26 mouse cellular contexts compared by ENCODE assay signal in the genomic region with DNA sequence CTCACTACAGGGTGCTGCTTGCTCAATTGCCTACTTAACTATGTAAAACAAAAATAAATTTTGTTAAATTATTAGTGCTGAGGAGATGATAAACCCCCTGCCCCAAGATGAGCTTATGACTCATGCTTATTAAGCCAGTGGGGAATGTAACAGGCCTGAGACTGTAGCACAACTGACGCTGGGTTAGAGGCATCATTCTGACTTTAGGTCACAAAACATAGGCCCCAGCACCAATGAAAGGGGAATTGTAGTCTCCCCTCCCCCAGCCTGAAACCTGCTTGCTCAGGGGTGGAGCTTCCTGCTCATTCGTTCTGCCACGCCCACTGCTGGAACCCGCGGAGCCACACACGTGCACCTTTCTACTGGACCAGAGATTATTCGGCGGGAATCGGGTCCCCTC. TPM values are rescaled to one million over a fixed set of nuclear protein-coding genes. Genes with fewer than 3 reads are reported as not detected.
A peak's percentile ranks its signal among the peaks of the same experiment; 100 is the strongest.
DNase-seq lines count a peak whose midpoint lies in the region; ATAC-seq and TF ChIP-seq lines count a peak whose summit lies in the region.
"Had no signal": no experiment of that assay in that cellular context is flagged by ENCODE, and none has a peak within 500 bp of the region (broad histone marks: within the 10 kb centered on the region; RNA-seq: fewer than 3 reads in every experiment).

No protein-coding gene starts in this region.

- TF ChIP-seq EP300 in liver, postnatal 0 days (IDR thresholded peaks at IDR 0.05; ENCODE audit: low read depth) = no peak

- H3K4me2 ChIP-seq in liver, embryonic 12.5 days = peak overlapping the region; percentile 28
- H3K4me2 ChIP-seq in liver, postnatal 0 days (ENCODE audit: low read depth, low read length) = no peak overlapping the region
- H3K4me2 ChIP-seq: embryonic facial prominence, embryonic 15.5 days; forebrain, embryonic 15.5 days; heart, embryonic 11.5 days; hindbrain, embryonic 15.5 days had no signal

- H3K9ac ChIP-seq in liver, embryonic 12.5 days = no peak overlapping the region
- H3K9ac ChIP-seq in liver, postnatal 0 days (replicated peaks) = no peak overlapping the region
- H3K9ac ChIP-seq: embryonic facial prominence, embryonic 15.5 days; forebrain, embryonic 15.5 days; hindbrain, embryonic 15.5 days had no signal

- WGBS in liver, embryonic 12.5 days (ENCODE audit: insufficient replicate concordance) = 16% methylated on average over 9 of the region's 9 CpGs
- WGBS in liver, postnatal 0 days (ENCODE audit: insufficient replicate concordance) = 32% methylated on average over 9 of the region's 9 CpGs
- WGBS in thymus, adult 2 months = 22% methylated on average over 9 of the region's 9 CpGs

- H3K4me3 ChIP-seq in liver, embryonic 12.5 days = no peak overlapping the region
- H3K4me3 ChIP-seq in liver, postnatal 0 days (ENCODE audit: low read depth, low read length) = no peak overlapping the region
- no peak overlapping the region for H3K4me3 ChIP-seq in thymus, adult 2 months (ENCODE audit: control insufficient read depth, insufficient read depth, low read length)
- H3K4me3 ChIP-seq: embryonic facial prominence, embryonic 15.5 days; erythroblast, embryonic 14.5 days; forebrain, embryonic 10.5 days; forebrain, embryonic 15.5 days; hindbrain, embryonic 15.5 days had no signal

- H3K27me3 ChIP-seq in liver, embryonic 12.5 days (replicated peaks) = no peaks in the 10 kb centered on the region
- H3K27me3 ChIP-seq in liver, postnatal 0 days (ENCODE audit: insufficient read depth, low read length) = no peaks in the 10 kb centered on the region
- H3K27me3 ChIP-seq in thymus, adult 2 months (ENCODE audit: control insufficient read depth, insufficient read depth, low read length) = no peaks in the 10 kb centered on the region
- H3K27me3 ChIP-seq: CH12.LX; embryonic facial prominence, embryonic 15.5 days; forebrain, embryonic 15.5 days; hindbrain, embryonic 15.5 days had no signal

- peaks cover 37% of the 10 kb centered on the region for H3K4me1 ChIP-seq in liver, embryonic 12.5 days
- peaks cover 3% of the 10 kb centered on the region for H3K4me1 ChIP-seq in liver, postnatal 0 days (ENCODE audit: insufficient read depth)
- peaks cover 16% of the 10 kb centered on the region for H3K4me1 ChIP-seq in thymus, adult 2 months (replicated peaks; ENCODE audit: control insufficient read depth, insufficient read depth, low read length)

- no peak overlapping the region for H3K27ac ChIP-seq in liver, embryonic 12.5 days
- no peak overlapping the region for H3K27ac ChIP-seq in liver, postnatal 0 days (ENCODE audit: low read depth)
- H3K27ac ChIP-seq in thymus, adult 2 months (ENCODE audit: control insufficient read depth, insufficient read depth, low read length) = no peak overlapping the region
- H3K27ac ChIP-seq: embryonic facial prominence, embryonic 15.5 days; forebrain, embryonic 10.5 days; forebrain, embryonic 15.5 days; hindbrain, embryonic 15.5 days had no signal

- H3K36me3 ChIP-seq in liver, embryonic 12.5 days = no peaks in the 10 kb centered on the region
- no peaks in the 10 kb centered on the region for H3K36me3 ChIP-seq in liver, postnatal 0 days (replicated peaks; ENCODE audit: insufficient read depth, low read length)
- no peaks in the 10 kb centered on the region for H3K36me3 ChIP-seq in thymus, adult 2 months (ENCODE audit: control insufficient read depth, insufficient read depth, low read length)
- H3K36me3 ChIP-seq: embryonic facial prominence, embryonic 15.5 days; forebrain, embryonic 10.5 days; forebrain, embryonic 15.5 days; G1E; hindbrain, embryonic 15.5 days had no signal

- no peak for ATAC-seq in liver, embryonic 12.5 days
- ATAC-seq in liver, postnatal 0 days = no peak
- ATAC-seq: forebrain, embryonic 15.5 days; intestine, postnatal 0 days had no signal

- no peak for DNase-seq in liver, postnatal 0 days
- DNase-seq in thymus, postnatal 4 days = peak; percentile 36
- no peak for DNase-seq in thymus, adult 2 months
- DNase-seq in R1 (ENCODE audit: low read depth, low spot score) = peak; percentile 67
- DNase-seq in adrenal gland, adult 2 months = no peak
- DNase-seq in right cerebral cortex, adult 18-20 months = no peak
- DNase-seq: adrenal gland, postnatal 25 days; B cell, adult 2 months; cerebellum, adult 18-20 months; cerebellum, adult 9-11 months; cerebellum, postnatal 36 days; heart, adult 18-20 months; heart, postnatal 36 days had no signal

- no peak for TF ChIP-seq POLR2A in thymus, adult 2 months (IDR thresholded peaks at IDR 0.05; ENCODE audit: control insufficient read depth, extremely low read depth, insufficient read depth, low read length, poor library complexity)

- no peaks in the 10 kb centered on the region for H3K9me3 ChIP-seq in liver, embryonic 12.5 days (replicated peaks)
- H3K9me3 ChIP-seq in liver, postnatal 0 days (ENCODE audit: low read length) = no peaks in the 10 kb centered on the region; the same call in 1 of the 2 replicates
- H3K9me3 ChIP-seq: forebrain, embryonic 10.5 days; forebrain, embryonic 15.5 days; G1E; hindbrain, embryonic 15.5 days had no signal

- no peak for TF ChIP-seq CTCF in liver, postnatal 0 days (IDR thresholded peaks at IDR 0.05; ENCODE audit: low read depth)
- TF ChIP-seq CTCF in thymus, adult 2 months (IDR thresholded peaks at IDR 0.05; ENCODE audit: borderline replicate concordance, control insufficient read depth, extremely low read depth, insufficient read depth, low read length, poor library complexity) = no peak

RNA-seq across cellular contexts. Expression of gene Grid1, which starts 48.3 kb away (rescaled TPM):
- polyA plus RNA-seq in liver, embryonic 12.5 days (2016; fragmentation: Nextera tagmentation; extraction: Ambion mirVana) = 0.23 and 0.26 TPM in 2 replicates
- polyA plus RNA-seq in liver, postnatal 0 days (2015; fragmentation: Nextera tagmentation; extraction: Ambion mirVana) = not detected in 2 replicates
- 0.19 and 0.26 TPM in 2 replicates for polyA plus RNA-seq in thymus, adult 2 months (2012; rRNA removed)
- total RNA-seq in adrenal gland, adult 2 months (2021) = under 1 TPM; 0.62 to 0.63 TPM
- polyA plus RNA-seq in adrenal gland, adult 2 months (2012; rRNA removed) = 0.12 and 0.18 TPM in 2 replicates
- total RNA-seq: CH12.LX; gastrocnemius, adult 8-10 months; heart, adult 18-20 months had no signal
- polyA plus RNA-seq: activated CD4-positive, CD25-positive, alpha-beta regulatory T cell, adult 4 months; erythroblast, embryonic 14.5 days; G1E; inflammation-experienced regulatory T-cells, adult 6 months had no signal

Comparison
In these comparisons a context has a peak if more than half of its experiments do, and no peak if none do; other contexts are left out.
1. DNase-seq: peak in thymus, postnatal 4 days (single experiment) and R1 (single experiment); none in liver, postnatal 0 days (single experiment), thymus, adult 2 months (single experiment), adrenal gland, adult 2 months (single experiment) and right cerebral cortex, adult 18-20 months (single experiment).